Comparison of ENCODE assay signal across 8 mouse cellular contexts in genomic region chr11:31248467-31248866, GRCm38 (mm10).
DNase-seq lines count a peak whose midpoint lies in the region; ATAC-seq and TF ChIP-seq lines count a peak whose summit lies in the region.

No protein-coding gene starts in this region.

- no peaks in the 10 kb centered on the region for H3K27me3 ChIP-seq in hindbrain, embryonic 10.5 days (ENCODE audit: insufficient read depth, poor library complexity, severe bottlenecking)
- H3K27me3 ChIP-seq in hindbrain, embryonic 13.5 days: no peaks in the 10 kb centered on the region
- H3K27me3 ChIP-seq in embryonic facial prominence, embryonic 11.5 days (ENCODE audit: control insufficient read depth, insufficient read depth, low read length): no peaks in the 10 kb centered on the region
- no peaks in the 10 kb centered on the region for H3K27me3 ChIP-seq in spleen, adult 2 months (ENCODE audit: control insufficient read depth, insufficient read depth, low read length)

- no peak for ATAC-seq in hindbrain, embryonic 13.5 days (ENCODE audit: low FRiP score)
- no peak for ATAC-seq in embryonic facial prominence, embryonic 11.5 days (replicated peaks; ENCODE audit: insufficient number of reproducible peaks, low FRiP score, low TSS enrichment, low read depth)

- TF ChIP-seq CTCF in spleen, adult 2 months (IDR thresholded peaks at IDR 0.05; ENCODE audit: extremely low read depth, insufficient read depth, insufficient read length, insufficient replicate concordance): no peak

- TF ChIP-seq POLR2A in spleen, adult 2 months (IDR thresholded peaks at IDR 0.05; ENCODE audit: low read depth, low read length): no peak

- H3K27ac ChIP-seq in hindbrain, embryonic 10.5 days: no peak overlapping the region
- H3K27ac ChIP-seq in hindbrain, embryonic 13.5 days: no peak overlapping the region
- no peak overlapping the region for H3K27ac ChIP-seq in embryonic facial prominence, embryonic 11.5 days (replicated peaks; ENCODE audit: low read depth, low read length)
- H3K27ac ChIP-seq in spleen, adult 2 months (ENCODE audit: insufficient read depth, low read length): no peak overlapping the region

- H3K36me3 ChIP-seq in hindbrain, embryonic 10.5 days: no peaks in the 10 kb centered on the region
- no peaks in the 10 kb centered on the region for H3K36me3 ChIP-seq in hindbrain, embryonic 13.5 days
- H3K36me3 ChIP-seq in embryonic facial prominence, embryonic 11.5 days (replicated peaks; ENCODE audit: control insufficient read depth, insufficient read depth, low read depth, low read length): no peaks in the 10 kb centered on the region
- H3K36me3 ChIP-seq in spleen, adult 2 months (ENCODE audit: control insufficient read depth, insufficient read depth, low read length): no peaks in the 10 kb centered on the region

- H3K9ac ChIP-seq in hindbrain, embryonic 13.5 days: no peak overlapping the region
- no peak overlapping the region for H3K9ac ChIP-seq in embryonic facial prominence, embryonic 11.5 days (replicated peaks; ENCODE audit: low read length)

- DNase-seq in hindbrain, embryonic 10.5 days (ENCODE audit: low spot score): peak; percentile 6
- DNase-seq in adrenal gland, postnatal 14 days: peak; percentile 81
- peak; percentile 87 for DNase-seq in embryonic facial prominence, embryonic 11.5 days (ENCODE audit: low spot score)
- peak; percentile 80 for DNase-seq in heart, postnatal 4 days
- DNase-seq in layer of hippocampus, postnatal 14 days (ENCODE audit: low spot score in 2 of 2): peak; percentile 56 to 90
- DNase-seq in mesoderm, embryonic 11.5 days (ENCODE audit: low read depth, low spot score): peak; percentile 80
- DNase-seq in spleen, adult 2 months (ENCODE audit: low read depth in 1 of 2, low spot score in 2 of 2): peak; percentile 5 to 7

- no peak overlapping the region for H3K4me2 ChIP-seq in hindbrain, embryonic 13.5 days
- H3K4me2 ChIP-seq in embryonic facial prominence, embryonic 11.5 days (ENCODE audit: low read depth, low read length): no peak overlapping the region

- H3K9me3 ChIP-seq in hindbrain, embryonic 10.5 days: no peaks in the 10 kb centered on the region
- H3K9me3 ChIP-seq in hindbrain, embryonic 13.5 days: no peaks in the 10 kb centered on the region
- H3K9me3 ChIP-seq in embryonic facial prominence, embryonic 11.5 days (replicated peaks; ENCODE audit: control insufficient read depth, low read length): no peaks in the 10 kb centered on the region

- 34% methylated on average over 2 of the region's 2 CpGs for WGBS in hindbrain, embryonic 10.5 days
- WGBS in hindbrain, embryonic 13.5 days: 22% methylated on average over 2 of the region's 2 CpGs
- 28% methylated on average over 2 of the region's 2 CpGs for WGBS in embryonic facial prominence, embryonic 11.5 days
- 17% methylated on average over 2 of the region's 2 CpGs for WGBS in spleen, adult 2 months

- no peak overlapping the region for H3K4me3 ChIP-seq in hindbrain, embryonic 10.5 days
- H3K4me3 ChIP-seq in hindbrain, embryonic 13.5 days: no peak overlapping the region
- H3K4me3 ChIP-seq in embryonic facial prominence, embryonic 11.5 days (ENCODE audit: low read depth, low read length): no peak overlapping the region
- no peak overlapping the region for H3K4me3 ChIP-seq in spleen, adult 2 months (ENCODE audit: extremely low read depth, insufficient read depth, insufficient read length)

- H3K4me1 ChIP-seq in hindbrain, embryonic 10.5 days (replicated peaks): no peaks in the 10 kb centered on the region
- H3K4me1 ChIP-seq in hindbrain, embryonic 13.5 days (replicated peaks): no peaks in the 10 kb centered on the region
- H3K4me1 ChIP-seq in embryonic facial prominence, embryonic 11.5 days (ENCODE audit: control insufficient read depth, insufficient read depth, low read length): no peaks in the 10 kb centered on the region
- no peaks in the 10 kb centered on the region for H3K4me1 ChIP-seq in spleen, adult 2 months (ENCODE audit: control insufficient read depth, insufficient read depth, insufficient read length)

Comparison
In these comparisons a context has a peak if more than half of its experiments do, and no peak if none do; other contexts are left out.
1. DNase-seq: peak in every context shown above with its lines; median percentile 87 in embryonic facial prominence, embryonic 11.5 days; 81 in adrenal gland, postnatal 14 days; 80 in heart, postnatal 4 days; 80 in mesoderm, embryonic 11.5 days; 73 in layer of hippocampus, postnatal 14 days; 6 in hindbrain, embryonic 10.5 days; 6 in spleen, adult 2 months.